Mouse (Mus musculus) granulocyte monocyte progenitor cell, adult 5-6 weeks (primary cell): Measurements from ENCODE around the gene Hdac10. TPM values are rescaled to one million over a fixed set of nuclear protein-coding genes. Genes with fewer than 3 reads are reported as not detected.

ENCODE experiments used
- ATAC-seq: replicated peaks from 2 replicates; pipeline ENCODE4 v1.8.0; 2016; ENCODE audit warnings: mild to moderate bottlenecking, moderate TSS enrichment, inconsistent platforms; ENCODE audit not compliant: poor library complexity, severe bottlenecking
- total RNA-seq, 2 experiments: library from RNA; stranded (forward) in 1 of 2; stranded (reverse) in 1 of 2; fragments of 200-712, 200-1000 nt in 1 of 2; fragments of >200 nt in 1 of 2; fragmentation: Nextera tagmentation in 1 of 2; gene quantifications; 2 replicates each; pipeline ENCODE4 v1.2.3; 2014 to 2017

Gene Hdac10
- total RNA-seq, 2 experiments from 2014 or later: 11.3 to 13.9 TPM

GRCm38 (mm10) chr15:89127364-89127940 is 1.0 kb downstream of the Hdac10 start:
- ATAC-seq: no peak

DNA sequence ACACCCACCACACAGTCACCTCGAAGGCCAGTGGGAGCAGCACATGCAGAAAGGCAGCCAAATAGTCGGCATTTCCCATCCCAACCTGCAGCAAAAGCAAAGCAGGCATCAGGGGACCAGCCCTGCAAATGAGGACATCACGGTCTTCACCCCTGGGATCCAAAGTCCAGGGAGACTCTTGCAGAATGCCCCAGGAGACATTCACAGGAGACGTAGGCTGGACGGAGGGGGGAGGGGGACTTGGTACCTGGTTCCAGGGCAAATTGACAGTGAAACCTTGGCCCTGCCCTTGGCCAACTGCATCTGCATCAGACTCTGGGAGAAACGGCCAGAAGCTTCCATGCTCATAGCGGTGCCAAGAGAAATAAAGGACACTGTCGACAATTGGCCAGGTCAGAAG is 1.9 kb downstream of the Hdac10 start:
- ATAC-seq: no peak

DNA sequence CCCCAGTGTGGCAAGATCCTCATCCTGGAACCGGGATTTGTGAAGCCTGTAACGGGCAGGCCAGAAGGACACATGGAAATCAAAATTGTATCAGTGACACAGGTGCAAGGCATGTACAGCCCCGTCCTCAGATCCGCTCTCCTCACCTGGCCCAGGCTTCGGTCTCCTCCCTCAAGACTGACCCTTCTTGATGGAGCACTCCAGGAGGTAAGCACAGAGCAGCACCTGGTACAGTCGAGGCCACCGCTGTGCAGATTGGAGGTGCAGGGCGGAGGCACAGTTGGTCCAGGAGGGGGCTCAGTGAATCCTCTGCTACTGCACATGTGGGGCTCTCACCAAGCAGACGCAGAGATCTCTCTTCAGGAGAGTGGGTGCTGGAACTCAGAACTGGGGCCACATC is 3.1 kb downstream of the Hdac10 start:
- no peak for ATAC-seq

DNA sequence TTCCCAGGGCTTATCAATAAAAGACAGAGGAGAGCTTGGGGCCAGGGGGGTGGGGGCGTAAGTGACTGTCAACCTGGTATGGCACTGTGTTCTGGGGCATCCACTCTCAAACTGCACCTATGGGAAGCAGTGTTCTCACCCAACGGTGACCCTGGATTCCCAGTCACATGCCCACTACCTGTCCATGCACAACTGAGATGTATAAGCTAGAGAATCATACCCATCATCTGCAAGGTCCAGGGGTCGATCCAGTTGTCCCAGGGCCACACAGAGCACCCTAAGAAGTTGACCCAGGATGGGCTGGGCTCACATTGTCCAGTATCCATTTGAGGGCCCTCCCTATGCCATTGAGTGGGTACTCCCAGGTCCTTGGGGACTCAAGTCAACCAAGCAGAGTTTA is 4.2 kb downstream of the Hdac10 start:
- ATAC-seq: no peak

GRCm38 (mm10) chr15:89123595-89123994 is 4.9 kb downstream of the Hdac10 start:
- ATAC-seq: no peak

DNA sequence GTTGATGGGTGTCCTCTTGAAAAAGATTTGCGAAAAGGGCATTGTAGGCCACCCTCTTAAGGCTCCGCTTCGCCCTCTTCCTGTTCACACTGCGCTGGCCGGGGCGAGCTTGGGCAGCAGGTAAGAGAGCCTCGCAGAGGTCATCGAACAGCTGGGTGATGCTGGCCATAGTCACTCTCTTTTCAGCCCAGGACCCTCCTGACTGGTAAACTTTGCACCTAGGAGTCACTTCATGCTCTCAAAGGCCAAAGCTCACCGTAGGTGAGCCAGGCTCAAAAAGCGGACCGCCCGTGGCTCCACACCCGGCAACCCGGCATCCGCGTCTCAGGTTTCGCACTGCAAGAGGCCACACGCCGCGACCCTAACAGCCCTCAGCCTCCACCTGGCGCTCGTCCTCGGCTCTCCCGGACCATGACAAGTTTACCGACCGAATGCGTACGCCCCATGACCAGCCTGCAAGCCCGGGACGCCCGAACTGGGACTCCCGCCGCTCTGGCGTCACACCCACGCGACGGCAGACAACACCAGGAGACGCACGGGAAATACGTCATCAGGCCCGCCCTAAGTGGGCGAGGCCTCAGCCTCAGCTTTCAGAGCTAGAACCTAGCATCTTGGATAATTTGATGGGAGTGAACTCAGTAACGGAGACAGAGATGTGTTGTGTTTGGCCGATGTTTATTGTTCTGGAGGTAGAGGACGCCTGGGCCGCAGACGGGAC is 5.7 kb downstream of the Hdac10 start, which contains the start of gene Tubgcp6:
TSS of gene Tubgcp6 (minus strand) at position 464 of the 718 bp plus-strand sequence.
- ATAC-seq: peak; percentile 96

DNA sequence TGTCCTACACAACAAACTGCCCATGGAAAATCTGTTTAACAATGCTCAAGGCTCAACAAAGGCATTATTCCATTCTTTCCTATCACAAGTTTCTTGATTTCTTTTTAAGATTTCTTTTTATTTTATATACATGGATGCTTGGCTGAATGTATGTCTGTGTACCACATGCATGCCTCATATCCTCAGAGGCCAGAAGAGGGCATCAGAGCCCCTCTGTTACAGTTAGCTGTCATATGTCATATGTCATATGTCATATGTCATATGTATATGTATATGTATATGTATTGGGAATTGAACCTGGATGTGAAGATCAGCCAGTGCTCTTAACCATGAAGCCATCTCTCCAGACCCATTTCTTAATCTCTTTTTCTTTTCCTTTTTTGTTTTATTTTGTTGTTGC is 10.5 kb downstream of the Hdac10 start:
- peak; percentile 63 for ATAC-seq

DNA sequence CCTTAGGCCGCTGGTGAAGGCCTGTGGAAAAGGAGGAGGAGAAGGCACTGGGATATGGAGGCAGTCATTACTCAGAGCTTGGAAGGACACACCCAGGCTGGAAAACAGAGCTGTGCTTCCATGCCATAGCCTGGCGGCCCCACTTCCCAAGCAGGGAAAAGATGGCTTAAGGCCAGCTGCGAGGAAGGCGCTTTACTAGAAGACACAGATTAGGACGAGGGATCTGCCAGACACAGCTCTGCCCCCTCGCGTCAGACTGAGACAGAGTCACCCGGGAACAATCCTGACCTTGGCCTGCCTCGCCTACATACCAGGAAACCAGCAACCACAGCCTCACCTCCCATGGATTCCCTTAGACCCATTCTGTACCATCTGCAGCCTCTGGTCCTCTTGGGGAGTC is 18.4 kb downstream of the Hdac10 start:
- ATAC-seq: no peak

GRCm38 (mm10) chr15:89106976-89107375 is 21.5 kb downstream of the Hdac10 start:
- no peak for ATAC-seq

GRCm38 (mm10) chr15:89106073-89106472 is 22.4 kb downstream of the Hdac10 start:
- ATAC-seq: no peak

GRCm38 (mm10) chr15:89104425-89104824 is 24.1 kb downstream of the Hdac10 start:
- ATAC-seq: no peak

- no peak for ATAC-seq
Observed at GRCm38 (mm10) chr15:89103921-89104320, 24.6 kb downstream of the Hdac10 start.

- no peak for ATAC-seq
Observed at GRCm38 (mm10) chr15:89102646-89103045, 25.9 kb downstream of the Hdac10 start.

- ATAC-seq: no peak
Observed at GRCm38 (mm10) chr15:89100823-89101222, 27.7 kb downstream of the Hdac10 start.

DNA sequence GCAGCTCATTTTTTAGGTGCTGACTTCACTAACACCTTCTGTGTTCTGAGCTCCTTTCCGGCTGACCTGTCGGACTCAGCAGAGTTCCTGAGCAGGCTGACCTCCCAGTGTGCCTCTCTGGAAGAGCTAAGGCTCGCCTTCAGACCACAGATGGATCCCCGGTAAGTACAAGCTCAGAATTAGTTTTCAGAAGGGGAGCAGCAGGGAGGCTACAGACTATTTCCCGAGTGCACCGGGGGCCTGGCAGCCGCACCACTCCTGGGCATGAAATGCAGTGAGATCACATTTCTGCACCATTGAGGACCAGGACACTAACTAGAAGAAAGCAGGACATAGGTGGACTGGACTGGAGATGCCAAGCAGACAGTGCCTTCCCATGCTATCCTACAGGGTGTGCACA is 29.9 kb downstream of the Hdac10 start:
- no peak for ATAC-seq

DNA sequence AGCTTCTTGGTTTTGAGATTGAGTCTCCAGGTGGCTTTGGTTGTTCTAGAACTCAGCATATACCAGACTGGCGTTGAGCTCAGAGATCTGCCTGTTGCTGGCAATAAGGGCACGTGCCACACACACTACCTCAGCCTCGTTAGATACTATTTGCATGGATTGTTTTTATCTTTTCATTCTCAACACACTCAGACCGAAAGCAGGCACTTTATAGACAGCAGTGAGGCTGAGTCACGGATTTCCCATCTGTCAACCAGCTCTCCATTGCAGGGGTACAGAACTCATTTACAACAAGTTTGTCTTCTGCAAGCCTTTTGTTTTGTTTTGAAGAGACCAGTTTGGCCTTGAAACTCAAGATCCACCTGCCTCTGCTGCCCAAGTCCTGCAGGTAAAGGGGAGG is 31.1 kb downstream of the Hdac10 start:
- ATAC-seq: no peak

- ATAC-seq: no peak
Observed at GRCm38 (mm10) chr15:89092181-89092580, 36.3 kb downstream of the Hdac10 start.

DNA sequence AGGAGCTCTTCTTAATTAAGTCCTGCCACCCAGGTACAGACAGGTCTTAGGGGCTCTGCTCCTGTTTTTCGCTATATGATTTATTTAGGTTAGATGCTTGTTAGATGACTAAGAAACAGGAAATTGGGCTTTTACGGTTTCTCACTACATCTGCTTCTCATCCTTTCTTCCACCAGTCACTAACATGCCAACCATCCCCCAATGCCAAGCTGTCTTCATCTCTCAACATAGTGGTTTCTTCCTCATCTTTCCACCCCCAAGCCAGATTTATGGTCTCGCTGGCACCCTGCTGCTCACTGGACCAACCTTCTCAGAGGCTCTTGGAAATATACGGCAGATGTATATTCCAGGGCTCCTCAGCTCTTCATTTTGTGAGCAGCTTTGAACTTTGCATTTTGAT is 37.8 kb downstream of the Hdac10 start:
- no peak for ATAC-seq

DNA sequence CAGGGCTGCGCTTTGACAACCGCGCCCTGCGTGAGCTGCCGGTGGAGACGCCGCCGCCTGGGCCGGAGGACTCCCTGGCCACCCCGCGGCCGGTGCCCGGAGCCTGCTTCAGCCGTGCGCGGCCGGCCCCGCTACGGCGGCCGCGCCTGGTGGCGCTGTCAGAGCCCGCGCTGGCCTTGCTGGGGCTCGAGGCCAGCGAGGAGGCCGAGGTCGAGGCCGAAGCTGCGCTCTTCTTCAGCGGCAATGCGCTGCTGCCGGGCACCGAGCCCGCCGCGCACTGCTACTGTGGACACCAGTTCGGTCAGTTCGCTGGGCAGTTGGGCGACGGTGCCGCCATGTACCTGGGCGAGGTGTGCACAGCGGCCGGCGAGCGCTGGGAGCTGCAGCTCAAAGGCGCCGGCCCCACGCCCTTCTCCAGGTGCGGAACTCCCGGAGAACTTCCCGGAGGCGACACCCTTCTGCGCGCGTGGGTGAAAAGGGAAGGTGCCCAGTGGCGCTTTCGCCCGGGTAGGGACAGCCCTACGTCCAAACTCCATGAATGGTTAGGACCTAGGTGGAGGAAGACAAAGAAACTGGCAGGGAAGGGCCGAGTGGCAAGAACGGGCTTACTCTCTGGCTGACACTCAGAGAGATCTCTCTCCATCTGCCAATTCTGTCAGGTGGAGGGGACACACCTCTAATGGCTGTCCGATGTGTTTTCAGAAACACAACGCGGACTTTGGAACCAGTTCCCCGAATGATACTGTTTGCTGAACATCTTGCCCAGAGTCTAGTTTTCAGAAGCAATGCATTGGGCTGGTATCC is 39.0 kb downstream of the Hdac10 start:
- peak; percentile 31 for ATAC-seq

GRCm38 (mm10) chr15:89088607-89089247 is 39.8 kb downstream of the Hdac10 start, which contains the start of gene Selenoo:
Gene Selenoo (plus strand): TSS chr15:89089084.
- ATAC-seq: peak; percentile 90

GRCm38 (mm10) chr15:89084826-89085225 is 43.7 kb downstream of the Hdac10 start:
- ATAC-seq: no peak
